Mouse (Mus musculus): ENCODE data around the gene Map2. TPM values are rescaled to one million over a fixed set of nuclear protein-coding genes. Genes with fewer than 3 reads are reported as not detected.

Map2 gene
- total RNA-seq, 1 experiment from 2014 or later: 0.10 TPM

- ATAC-seq (replicated peaks; ENCODE audit: insufficient number of reproducible peaks, low FRiP score, low TSS enrichment, poor library complexity, severe bottlenecking): no peak
Observed at GRCm38 (mm10) chr1:66195040-66195726, 20.1 kb downstream of the Map2 start.

GRCm38 (mm10) chr1:66196240-66196639 is 21.2 kb downstream of the Map2 start:
- ATAC-seq (replicated peaks; ENCODE audit: insufficient number of reproducible peaks, low FRiP score, low TSS enrichment, poor library complexity, severe bottlenecking): no peak

GRCm38 (mm10) chr1:66196716-66197115 is 21.6 kb downstream of the Map2 start:
- ATAC-seq (replicated peaks; ENCODE audit: insufficient number of reproducible peaks, low FRiP score, low TSS enrichment, poor library complexity, severe bottlenecking): no peak

- ATAC-seq (replicated peaks; ENCODE audit: insufficient number of reproducible peaks, low FRiP score, low TSS enrichment, poor library complexity, severe bottlenecking): no peak
Observed at GRCm38 (mm10) chr1:66205517-66205916, 30.4 kb downstream of the Map2 start.

GRCm38 (mm10) chr1:66206904-66207303 is 31.8 kb downstream of the Map2 start:
- no peak for ATAC-seq (replicated peaks; ENCODE audit: insufficient number of reproducible peaks, low FRiP score, low TSS enrichment, poor library complexity, severe bottlenecking)

GRCm38 (mm10) chr1:66211074-66211791 is 36.2 kb downstream of the Map2 start:
- no peak for ATAC-seq (replicated peaks; ENCODE audit: insufficient number of reproducible peaks, low FRiP score, low TSS enrichment, poor library complexity, severe bottlenecking)

- no peak for ATAC-seq (replicated peaks; ENCODE audit: insufficient number of reproducible peaks, low FRiP score, low TSS enrichment, poor library complexity, severe bottlenecking)
Observed at GRCm38 (mm10) chr1:66221497-66221896, 46.4 kb downstream of the Map2 start.

GRCm38 (mm10) chr1:66223331-66223730 is 48.3 kb downstream of the Map2 start:
- ATAC-seq (replicated peaks; ENCODE audit: insufficient number of reproducible peaks, low FRiP score, low TSS enrichment, poor library complexity, severe bottlenecking): no peak

GRCm38 (mm10) chr1:66226372-66227368 is 51.6 kb downstream of the Map2 start:
- ATAC-seq (replicated peaks; ENCODE audit: insufficient number of reproducible peaks, low FRiP score, low TSS enrichment, poor library complexity, severe bottlenecking): no peak

- ATAC-seq (replicated peaks; ENCODE audit: insufficient number of reproducible peaks, low FRiP score, low TSS enrichment, poor library complexity, severe bottlenecking): no peak
Observed at GRCm38 (mm10) chr1:66228205-66228604, 53.1 kb downstream of the Map2 start.

- ATAC-seq (replicated peaks; ENCODE audit: insufficient number of reproducible peaks, low FRiP score, low TSS enrichment, poor library complexity, severe bottlenecking): no peak
Observed at GRCm38 (mm10) chr1:66230345-66230744, 55.3 kb downstream of the Map2 start.

GRCm38 (mm10) chr1:66231963-66232362 is 56.9 kb downstream of the Map2 start:
- no peak for ATAC-seq (replicated peaks; ENCODE audit: insufficient number of reproducible peaks, low FRiP score, low TSS enrichment, poor library complexity, severe bottlenecking)

GRCm38 (mm10) chr1:66244910-66245309 is 69.8 kb downstream of the Map2 start:
- ATAC-seq (replicated peaks; ENCODE audit: insufficient number of reproducible peaks, low FRiP score, low TSS enrichment, poor library complexity, severe bottlenecking): no peak

GRCm38 (mm10) chr1:66251649-66252332 is 76.7 kb downstream of the Map2 start:
- ATAC-seq (replicated peaks; ENCODE audit: insufficient number of reproducible peaks, low FRiP score, low TSS enrichment, poor library complexity, severe bottlenecking): no peak

GRCm38 (mm10) chr1:66252333-66252724 is 77.3 kb downstream of the Map2 start:
- no peak for ATAC-seq (replicated peaks; ENCODE audit: insufficient number of reproducible peaks, low FRiP score, low TSS enrichment, poor library complexity, severe bottlenecking)

- no peak for ATAC-seq (replicated peaks; ENCODE audit: insufficient number of reproducible peaks, low FRiP score, low TSS enrichment, poor library complexity, severe bottlenecking)
Observed at GRCm38 (mm10) chr1:66263220-66263619, 88.1 kb downstream of the Map2 start.

- ATAC-seq (replicated peaks; ENCODE audit: insufficient number of reproducible peaks, low FRiP score, low TSS enrichment, poor library complexity, severe bottlenecking): no peak
Observed at GRCm38 (mm10) chr1:66266231-66266924, 91.3 kb downstream of the Map2 start.

- ATAC-seq (replicated peaks; ENCODE audit: insufficient number of reproducible peaks, low FRiP score, low TSS enrichment, poor library complexity, severe bottlenecking): no peak
Observed at GRCm38 (mm10) chr1:66277663-66278062, 102.6 kb downstream of the Map2 start.

Measured in monocyte, adult 5-6 weeks (primary cell).